Comparison of ENCODE assay signal across 8 mouse cellular contexts in genomic region chr11:69936156-69936555, GRCm38 (mm10). TPM values are rescaled to one million over a fixed set of nuclear protein-coding genes. Genes with fewer than 3 reads are reported as not detected.
DNase-seq lines count a peak whose midpoint lies in the region; ATAC-seq and TF ChIP-seq lines count a peak whose summit lies in the region.

No protein-coding gene starts in this region.

- in situ Hi-C loops in CH12.LX (cut with MboI; ENCODE audit: low pct_ligation_motif_present, low pct_unique_long_range_greater_than_20kb, low sequenced_read_pairs) = no loop called here

- no peaks in the 10 kb centered on the region for H3K79me2 ChIP-seq in CH12.LX (replicated peaks; ENCODE audit: control insufficient read depth, extremely low read depth, insufficient read depth, poor library complexity, severe bottlenecking)

- no peak for TF ChIP-seq CTCF in CH12.LX (conservative IDR thresholded peaks at IDR 0.05 in 1 of 2, IDR thresholded peaks at IDR 0.05 in 1 of 2; ENCODE audit: low read depth in 2 of 2, low read length in 2 of 2)
- TF ChIP-seq CTCF in heart, postnatal 0 days (IDR thresholded peaks at IDR 0.05; ENCODE audit: low read depth) = no peak

- no peak for TF ChIP-seq POLR2A in CH12.LX (IDR thresholded peaks at IDR 0.05; ENCODE audit: low read depth, low read length)

- 4% methylated on average over 29 of the region's 30 CpGs for WGBS in heart, postnatal 0 days
- 2% methylated on average over 30 of the region's 30 CpGs for WGBS in limb, embryonic 10.5 days
- WGBS in neural tube, embryonic 15.5 days = under 1% methylated on average over 30 of the region's 30 CpGs

- H3K27me3 ChIP-seq in CH12.LX (replicated peaks) = peaks cover 65% of the 10 kb centered on the region
- H3K27me3 ChIP-seq in heart, postnatal 0 days (ENCODE audit: control insufficient read depth, insufficient read depth, low read length) = peaks cover 8% of the 10 kb centered on the region
- H3K27me3 ChIP-seq in limb, embryonic 10.5 days (ENCODE audit: low read depth, poor library complexity, severe bottlenecking) = peaks cover 58% of the 10 kb centered on the region
- H3K27me3 ChIP-seq in neural tube, embryonic 15.5 days (replicated peaks) = peaks cover 35% of the 10 kb centered on the region

- peak; percentile 46 for DNase-seq in cerebellum, adult 9-11 months
- no peak for DNase-seq in cerebellum, adult 11 months
- no peak for DNase-seq in CH12.LX (ENCODE audit: extremely low read depth)
- DNase-seq in heart, postnatal 0 days (ENCODE audit: low spot score) = no peak
- peak; percentile 60 for DNase-seq in limb, embryonic 10.5 days (ENCODE audit: low spot score)
- no peak for DNase-seq in left cerebral cortex, adult 8-10 months (ENCODE audit: low spot score in 2 of 2)
- no peak for DNase-seq in urinary bladder, postnatal 25 days (ENCODE audit: low spot score)

- no peak overlapping the region for H3K9ac ChIP-seq in CH12.LX (ENCODE audit: insufficient read depth, low read depth)
- peak overlapping the region; percentile 51 for H3K9ac ChIP-seq in heart, postnatal 0 days (replicated peaks; ENCODE audit: low read depth, low read length)
- H3K9ac ChIP-seq in neural tube, embryonic 15.5 days (replicated peaks) = peak overlapping the region; percentile 57

- no peaks in the 10 kb centered on the region for H3K36me3 ChIP-seq in CH12.LX (replicated peaks in 1 of 2; ENCODE audit: control insufficient read depth in 1 of 2, insufficient read depth in 1 of 2, low read length in 1 of 2)
- H3K36me3 ChIP-seq in heart, postnatal 0 days (replicated peaks; ENCODE audit: control insufficient read depth, insufficient read depth, low read length) = no peaks in the 10 kb centered on the region
- peaks cover 9% of the 10 kb centered on the region; the same call in 1 of the 2 replicates for H3K36me3 ChIP-seq in limb, embryonic 10.5 days
- H3K36me3 ChIP-seq in neural tube, embryonic 15.5 days = no peaks in the 10 kb centered on the region

- H3K4me1 ChIP-seq in CH12.LX (ENCODE audit: control insufficient read depth in 1 of 2, insufficient read depth in 2 of 2) = peaks cover 2 to 49% of the 10 kb centered on the region in 2 experiments
- H3K4me1 ChIP-seq in heart, postnatal 0 days (ENCODE audit: control insufficient read depth, insufficient read depth) = peaks cover 30% of the 10 kb centered on the region
- H3K4me1 ChIP-seq in limb, embryonic 10.5 days = peaks cover 61% of the 10 kb centered on the region
- H3K4me1 ChIP-seq in neural tube, embryonic 15.5 days = peaks cover 34% of the 10 kb centered on the region

- H3K9me3 ChIP-seq in CH12.LX (replicated peaks; ENCODE audit: low read length) = no peaks in the 10 kb centered on the region
- no peaks in the 10 kb centered on the region for H3K9me3 ChIP-seq in heart, postnatal 0 days (replicated peaks; ENCODE audit: control insufficient read depth, low read length)
- no peaks in the 10 kb centered on the region for H3K9me3 ChIP-seq in limb, embryonic 10.5 days (replicated peaks)
- H3K9me3 ChIP-seq in neural tube, embryonic 15.5 days (replicated peaks) = no peaks in the 10 kb centered on the region

- H3K27ac ChIP-seq in CH12.LX (ENCODE audit: insufficient read depth, low read depth) = no peak overlapping the region
- peak overlapping the region; percentile 88 for H3K27ac ChIP-seq in heart, postnatal 0 days (ENCODE audit: low read depth)
- H3K27ac ChIP-seq in limb, embryonic 10.5 days = peak overlapping the region; percentile 89
- H3K27ac ChIP-seq in neural tube, embryonic 15.5 days (replicated peaks) = no peak overlapping the region

- H3K4me3 ChIP-seq in CH12.LX (replicated peaks in 1 of 3; ENCODE audit: low read depth in 2 of 3, low read length in 2 of 3, poor library complexity in 1 of 3) = peak overlapping the region in 1 of 3 experiments; percentile 51
- peak overlapping the region; percentile 57 for H3K4me3 ChIP-seq in heart, postnatal 0 days (ENCODE audit: low read depth, low read length)
- peak overlapping the region; percentile 77 for H3K4me3 ChIP-seq in limb, embryonic 10.5 days
- peak overlapping the region; percentile 61 for H3K4me3 ChIP-seq in neural tube, embryonic 15.5 days (replicated peaks)

- peak overlapping the region; percentile 92 for H3K4me2 ChIP-seq in CH12.LX (ENCODE audit: insufficient read depth, low read depth, poor library complexity, severe bottlenecking)
- peak overlapping the region; percentile 92 for H3K4me2 ChIP-seq in heart, postnatal 0 days (ENCODE audit: low read depth, low read length)
- peak overlapping the region; percentile 100 for H3K4me2 ChIP-seq in neural tube, embryonic 15.5 days

- ATAC-seq in heart, postnatal 0 days (ENCODE audit: insufficient read depth, low read depth) = no peak
- ATAC-seq in neural tube, embryonic 15.5 days (ENCODE audit: low FRiP score) = peak; percentile 32; the same call in 1 of the 2 replicates

- no peak for TF ChIP-seq EP300 in CH12.LX (IDR thresholded peaks at IDR 0.05; ENCODE audit: low read length)
- TF ChIP-seq EP300 in heart, postnatal 0 days (IDR thresholded peaks at IDR 0.05; ENCODE audit: low read depth) = no peak

- no peak for TF ChIP-seq RAD21 in CH12.LX (IDR thresholded peaks at IDR 0.05; ENCODE audit: low read depth, low read length)

- dilution Hi-C loops in CH12.LX (cut with MboI; ENCODE audit: extremely low pct_ligation_motif_present, extremely low pct_unique_long_range_greater_than_20kb, low sequenced_read_pairs) = no loop called here

TF ChIP-seq in CH12.LX, 34 proteins besides CTCF, POLR2A, EP300 and RAD21:
- TF ChIP-seq ETS1 (conservative IDR thresholded peaks at IDR 0.05; ENCODE audit: low read depth, low read length) (no peak), USF2 (conservative IDR thresholded peaks at IDR 0.05; ENCODE audit: low read depth, low read length) (no peak), MXI1 (IDR thresholded peaks at IDR 0.05; ENCODE audit: low read depth, low read length) (no peak), RCOR1 (conservative IDR thresholded peaks at IDR 0.05; ENCODE audit: low read depth, low read length) (no peak), IRF4 (IDR thresholded peaks at IDR 0.05; ENCODE audit: low read depth, low read length) (no peak)

RNA-seq across cellular contexts. Expression of gene Ybx2, which starts 0.6 kb away (rescaled TPM):
- total RNA-seq in CH12.LX (2012; rRNA removed) (0.25 TPM in 1 of 2 replicates, not detected in the other), CH12.LX (2014; rRNA removed) (not detected in 2 replicates)
- polyA plus RNA-seq in CH12.LX (2012; ENCODE audit: insufficient read length, low read depth) = 0.39 TPM in 1 of 2 replicates, not detected in the other
- total RNA-seq in heart, postnatal 0 days (2014; rRNA removed; ENCODE audit: low replicate concordance) = 16.0 and 25.6 TPM in 2 replicates
- 4.9 and 7.9 TPM in 2 replicates for polyA plus RNA-seq in heart, postnatal 0 days (2015; fragmentation: Nextera tagmentation; extraction: Ambion mirVana)
- 6.1 TPM in 2 replicates for polyA plus RNA-seq in limb, embryonic 10.5 days (2016; fragmentation: Nextera tagmentation; extraction: Ambion mirVana)
- 5.0 and 6.3 TPM in 2 replicates for polyA plus RNA-seq in neural tube, embryonic 15.5 days (2015; fragmentation: Nextera tagmentation; extraction: Ambion mirVana)
- 1 to 10 TPM; 5.1 to 9.6 (median 6.1) TPM for total RNA-seq in left cerebral cortex, adult 8-10 months (2022)

RNA-seq across cellular contexts. Expression of gene Slc2a4, which starts 11.8 kb away (rescaled TPM):
- 2.2 and 2.6 TPM in 2 replicates for total RNA-seq in CH12.LX (2012; rRNA removed)
- 3.1 and 3.8 TPM in 2 replicates for total RNA-seq in CH12.LX (2014; rRNA removed)
- polyA plus RNA-seq in CH12.LX (2012; ENCODE audit: insufficient read length, low read depth) = 2.3 and 2.4 TPM in 2 replicates
- total RNA-seq in heart, postnatal 0 days (2014; rRNA removed; ENCODE audit: low replicate concordance) = 235 and 267 TPM in 2 replicates
- 89.2 and 89.7 TPM in 2 replicates for polyA plus RNA-seq in heart, postnatal 0 days (2015; fragmentation: Nextera tagmentation; extraction: Ambion mirVana)
- polyA plus RNA-seq in limb, embryonic 10.5 days (2016; fragmentation: Nextera tagmentation; extraction: Ambion mirVana) = 19.9 and 29.3 TPM in 2 replicates
- polyA plus RNA-seq in neural tube, embryonic 15.5 days (2015; fragmentation: Nextera tagmentation; extraction: Ambion mirVana) = 4.4 and 8.5 TPM in 2 replicates
- 1 to 10 TPM; 4.8 to 5.4 (median 5.1) TPM for total RNA-seq in left cerebral cortex, adult 8-10 months (2022)

RNA-seq across cellular contexts. Expression of gene Eif5a, which starts 14.4 kb away (rescaled TPM):
- total RNA-seq in CH12.LX (2012; rRNA removed) (1,419 and 1,651 TPM in 2 replicates), CH12.LX (2014; rRNA removed) (2,535 and 2,729 TPM in 2 replicates)
- 3,314 and 3,421 TPM in 2 replicates for polyA plus RNA-seq in CH12.LX (2012; ENCODE audit: insufficient read length, low read depth)
- 469 and 504 TPM in 2 replicates for total RNA-seq in heart, postnatal 0 days (2014; rRNA removed; ENCODE audit: low replicate concordance)
- polyA plus RNA-seq in heart, postnatal 0 days (2015; fragmentation: Nextera tagmentation; extraction: Ambion mirVana) = 961 and 973 TPM in 2 replicates
- polyA plus RNA-seq in limb, embryonic 10.5 days (2016; fragmentation: Nextera tagmentation; extraction: Ambion mirVana) = 3,029 and 3,766 TPM in 2 replicates
- 1,034 and 1,270 TPM in 2 replicates for polyA plus RNA-seq in neural tube, embryonic 15.5 days (2015; fragmentation: Nextera tagmentation; extraction: Ambion mirVana)
- 100 to 1,000 TPM; 413 to 430 (median 416) TPM for total RNA-seq in left cerebral cortex, adult 8-10 months (2022)

RNA-seq across cellular contexts. Expression of gene Gps2, which starts 22.5 kb away (rescaled TPM):
- total RNA-seq in CH12.LX (2012; rRNA removed) (29.4 and 35.9 TPM in 2 replicates), CH12.LX (2014; rRNA removed) (25.0 and 27.4 TPM in 2 replicates)
- 69.2 and 73.6 TPM in 2 replicates for polyA plus RNA-seq in CH12.LX (2012; ENCODE audit: insufficient read length, low read depth)
- 48.6 and 72.4 TPM in 2 replicates for total RNA-seq in heart, postnatal 0 days (2014; rRNA removed; ENCODE audit: low replicate concordance)
- polyA plus RNA-seq in heart, postnatal 0 days (2015; fragmentation: Nextera tagmentation; extraction: Ambion mirVana) = 37.1 and 38.1 TPM in 2 replicates
- 77.7 and 91.6 TPM in 2 replicates for polyA plus RNA-seq in limb, embryonic 10.5 days (2016; fragmentation: Nextera tagmentation; extraction: Ambion mirVana)
- 63.1 and 64.7 TPM in 2 replicates for polyA plus RNA-seq in neural tube, embryonic 15.5 days (2015; fragmentation: Nextera tagmentation; extraction: Ambion mirVana)
- 10 to 100 TPM; 27.1 to 37.6 (median 32.4) TPM for total RNA-seq in left cerebral cortex, adult 8-10 months (2022)

RNA-seq across cellular contexts. Expression of gene Cldn7, which starts 28.4 kb away (rescaled TPM):
- total RNA-seq in CH12.LX (2012; rRNA removed) (not detected in 2 replicates), CH12.LX (2014; rRNA removed) (not detected in 2 replicates)
- not detected in 2 replicates for polyA plus RNA-seq in CH12.LX (2012; ENCODE audit: insufficient read length, low read depth)
- total RNA-seq in heart, postnatal 0 days (2014; rRNA removed; ENCODE audit: low replicate concordance) = 0.93 TPM in 1 of 2 replicates, not detected in the other
- polyA plus RNA-seq in heart, postnatal 0 days (2015; fragmentation: Nextera tagmentation; extraction: Ambion mirVana) = 0.64 and 1.8 TPM in 2 replicates
- polyA plus RNA-seq in limb, embryonic 10.5 days (2016; fragmentation: Nextera tagmentation; extraction: Ambion mirVana) = 28.7 and 35.4 TPM in 2 replicates
- polyA plus RNA-seq in neural tube, embryonic 15.5 days (2015; fragmentation: Nextera tagmentation; extraction: Ambion mirVana) = 0.33 and 64.8 TPM in 2 replicates
- not detected for total RNA-seq in left cerebral cortex, adult 8-10 months (2022)

Comparison
In these comparisons a context has a peak if more than half of its experiments do, and no peak if none do; other contexts are left out.
1. DNase-seq: peak in cerebellum, adult 9-11 months (single experiment) and limb, embryonic 10.5 days (single experiment); none in cerebellum, adult 11 months (single experiment), CH12.LX (single experiment), heart, postnatal 0 days (single experiment), left cerebral cortex, adult 8-10 months (0 of 2) and urinary bladder, postnatal 25 days (single experiment).
2. H3K27ac ChIP-seq: peak in heart, postnatal 0 days (single experiment) and limb, embryonic 10.5 days (single experiment); none in CH12.LX (single experiment) and neural tube, embryonic 15.5 days (single experiment).
3. Peak in every context shown above with its lines, with median percentiles within 50 percentile points of each other: H3K4me2 ChIP-seq.